Mouse (Mus musculus): ENCODE measurements around the gene Cd68. TPM values are rescaled to one million over a fixed set of nuclear protein-coding genes. Genes with fewer than 3 reads are reported as not detected.
"Not testable (repeated sequence)": the region's sequence is repeated elsewhere in the genome, so short reads cannot be mapped to it uniquely, and the experiment has no call there.

Gene Cd68
- polyA plus RNA-seq, 1 experiment from 2014 or later: 12.1 TPM

DNA sequence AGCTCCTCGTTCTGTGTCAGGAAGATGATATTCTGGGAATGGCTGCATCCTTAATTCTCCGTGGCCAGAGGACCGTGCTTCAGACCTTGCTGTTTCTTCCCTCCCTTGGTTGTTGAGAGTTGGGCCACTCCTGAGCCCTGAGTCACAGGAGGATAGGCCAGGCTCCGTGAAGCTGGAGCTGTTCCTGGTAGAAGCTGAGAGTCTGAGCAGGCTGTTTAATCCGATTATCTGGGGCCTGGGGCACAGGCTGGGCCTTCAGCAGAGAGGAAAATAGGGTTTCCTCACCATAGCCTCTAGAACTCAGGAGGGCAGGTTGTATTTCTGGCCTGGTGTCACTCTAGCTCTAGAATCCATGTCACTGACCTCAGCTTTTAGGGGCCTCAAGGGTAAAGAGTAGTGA is 12.6 kb downstream of the Cd68 start:
- Histone ChIP-seq H3K9me3 (ENCODE audit: low read depth, low read length) (no peaks in the 10 kb centered on the region), H3K4me1 (ENCODE audit: insufficient read depth) (no peaks in the 10 kb centered on the region), H3K4me3 (ENCODE audit: low read depth, low read length) (no peak overlapping the region), H3K27me3 (ENCODE audit: insufficient read depth, low read length) (no peaks in the 10 kb centered on the region), H3K4me2 (no peak overlapping the region), H3K9ac (no peak overlapping the region), H3K36me3 (ENCODE audit: insufficient read depth) (peaks cover 81% of the 10 kb centered on the region), H3K27ac (ENCODE audit: low read depth) (no peak overlapping the region)
- no peak for TF ChIP-seq CTCF (IDR thresholded peaks at IDR 0.05; ENCODE audit: low read depth)
- no peak for ATAC-seq (ENCODE audit: insufficient read depth)
- WGBS: 73% methylated on average over 5 of the region's 5 CpGs
- DNase-seq: no peak

DNA sequence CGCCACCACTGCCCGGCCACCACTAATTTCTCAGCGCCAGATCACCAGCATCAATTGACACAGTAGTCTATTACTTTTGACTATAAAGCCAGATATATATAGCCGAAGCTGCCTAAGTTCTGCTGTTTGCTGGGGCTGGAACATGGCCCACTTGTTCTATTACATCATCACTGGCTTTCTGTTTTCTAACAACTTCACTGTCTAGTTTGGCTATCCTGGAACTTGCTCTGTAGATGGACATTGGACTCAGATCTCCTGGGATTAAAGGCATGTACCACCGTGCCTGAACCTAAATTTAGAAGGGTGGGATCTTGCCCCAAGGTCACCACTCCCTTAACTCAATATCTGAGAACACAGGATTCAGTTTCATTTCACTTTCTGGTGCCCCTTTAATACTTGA is 20.1 kb downstream of the Cd68 start:
- DNase-seq: no peak
- H3K9me3 ChIP-seq (ENCODE audit: low read depth, low read length): no peaks in the 10 kb centered on the region
- no peak for TF ChIP-seq CTCF (IDR thresholded peaks at IDR 0.05; ENCODE audit: low read depth)
- ATAC-seq (ENCODE audit: insufficient read depth): no peak
- H3K4me2 ChIP-seq: no peak overlapping the region
- no peak overlapping the region for H3K27ac ChIP-seq (ENCODE audit: low read depth)
- no peaks in the 10 kb centered on the region for H3K27me3 ChIP-seq (ENCODE audit: insufficient read depth, low read length)
- H3K9ac ChIP-seq: no peak overlapping the region
- WGBS: 91% methylated on average over 5 of the region's 5 CpGs
- H3K4me1 ChIP-seq (ENCODE audit: insufficient read depth): no peaks in the 10 kb centered on the region
- no peak overlapping the region for H3K4me3 ChIP-seq (ENCODE audit: low read depth, low read length)
- peaks cover 98% of the 10 kb centered on the region for H3K36me3 ChIP-seq (ENCODE audit: insufficient read depth)

DNA sequence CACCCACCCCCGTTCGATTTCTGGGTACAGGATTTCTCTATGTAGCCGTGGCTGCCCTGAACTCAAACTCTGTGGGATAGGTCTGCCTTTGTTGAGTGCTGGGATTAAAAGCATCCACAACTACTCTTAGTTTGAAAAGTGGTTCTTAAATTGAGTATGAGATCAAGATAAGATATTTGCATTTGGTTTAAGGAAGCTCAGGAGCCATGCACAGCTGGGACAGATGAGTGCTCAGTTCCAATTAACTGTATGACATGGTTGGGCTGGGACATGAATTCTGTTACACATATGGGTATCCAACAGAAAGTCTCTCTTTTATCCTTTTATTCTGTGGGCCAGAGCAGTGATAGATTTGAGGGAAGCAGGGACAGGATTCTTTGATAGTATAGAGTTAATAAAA is 30.5 kb downstream of the Cd68 start:
- 66% methylated on average over 3 of the region's 3 CpGs for WGBS
- Histone ChIP-seq H3K9ac (peak overlapping the region; percentile 24; the same call in 1 of the 2 replicates), H3K4me1 (ENCODE audit: insufficient read depth) (peaks cover 11% of the 10 kb centered on the region), H3K9me3 (ENCODE audit: low read depth, low read length) (no peaks in the 10 kb centered on the region), H3K4me2 (peak overlapping the region; percentile 69), H3K27me3 (ENCODE audit: insufficient read depth, low read length) (no peaks in the 10 kb centered on the region), H3K36me3 (ENCODE audit: insufficient read depth) (peaks cover 30% of the 10 kb centered on the region), H3K4me3 (ENCODE audit: low read depth, low read length) (no peak overlapping the region), H3K27ac (ENCODE audit: low read depth) (no peak overlapping the region)
- DNase-seq (no peak), ATAC-seq (ENCODE audit: insufficient read depth) (no peak)
- TF ChIP-seq CTCF (IDR thresholded peaks at IDR 0.05; ENCODE audit: low read depth): no peak

DNA sequence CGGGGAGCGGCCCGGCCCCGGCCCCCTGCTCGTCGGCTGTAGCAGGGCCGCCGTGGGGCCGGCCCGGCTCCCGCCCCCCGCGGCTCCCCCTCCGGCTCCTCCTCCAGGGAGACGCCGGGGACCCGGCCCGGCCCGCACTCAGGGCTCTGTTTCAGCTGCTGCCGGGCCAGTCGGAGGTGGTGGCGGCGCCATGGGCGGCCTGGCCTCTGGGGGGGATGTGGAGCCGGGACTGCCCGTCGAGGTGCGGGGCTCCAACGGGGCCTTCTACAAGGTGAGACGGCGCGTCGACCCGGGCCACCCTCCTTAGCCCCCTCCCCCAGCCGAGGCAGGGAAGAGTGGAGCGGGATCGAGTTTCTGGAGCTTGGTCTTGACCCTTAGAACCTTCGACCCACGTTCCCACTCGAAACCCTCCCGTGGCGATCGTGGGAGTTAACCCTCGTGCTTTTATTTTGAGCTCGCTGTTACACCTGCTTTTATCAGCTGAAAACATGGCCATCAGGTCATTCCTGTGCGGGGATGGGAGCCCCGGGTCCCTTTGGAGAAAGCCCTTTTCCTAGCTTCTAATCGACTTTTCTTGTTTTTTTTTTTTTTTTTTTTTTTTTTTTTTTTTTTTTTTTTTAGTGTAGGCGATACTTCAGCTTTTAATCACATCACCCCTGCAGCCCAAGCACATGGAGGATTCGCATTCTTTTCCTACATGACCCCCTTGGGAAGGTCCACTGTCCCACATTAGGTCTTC is 32.7 kb downstream of the Cd68 start:
- Histone ChIP-seq H3K4me2 (peak overlapping the region; percentile 69), H3K4me3 (ENCODE audit: low read depth, low read length) (peak overlapping the region; percentile 93), H3K27ac (ENCODE audit: low read depth) (peak overlapping the region; percentile 97), H3K9ac (peak overlapping the region; percentile 94), H3K9me3 (ENCODE audit: low read depth, low read length) (no peaks in the 10 kb centered on the region), H3K36me3 (ENCODE audit: insufficient read depth) (peaks cover 12% of the 10 kb centered on the region; the same call in 1 of the 2 replicates), H3K4me1 (ENCODE audit: insufficient read depth) (peaks cover 11% of the 10 kb centered on the region), H3K27me3 (ENCODE audit: insufficient read depth, low read length) (no peaks in the 10 kb centered on the region)
- DNase-seq (no peak), ATAC-seq (ENCODE audit: insufficient read depth) (peak; percentile 71)
- under 1% methylated on average over 49 of the region's 50 CpGs for WGBS
- no peak for TF ChIP-seq CTCF (IDR thresholded peaks at IDR 0.05; ENCODE audit: low read depth)

DNA sequence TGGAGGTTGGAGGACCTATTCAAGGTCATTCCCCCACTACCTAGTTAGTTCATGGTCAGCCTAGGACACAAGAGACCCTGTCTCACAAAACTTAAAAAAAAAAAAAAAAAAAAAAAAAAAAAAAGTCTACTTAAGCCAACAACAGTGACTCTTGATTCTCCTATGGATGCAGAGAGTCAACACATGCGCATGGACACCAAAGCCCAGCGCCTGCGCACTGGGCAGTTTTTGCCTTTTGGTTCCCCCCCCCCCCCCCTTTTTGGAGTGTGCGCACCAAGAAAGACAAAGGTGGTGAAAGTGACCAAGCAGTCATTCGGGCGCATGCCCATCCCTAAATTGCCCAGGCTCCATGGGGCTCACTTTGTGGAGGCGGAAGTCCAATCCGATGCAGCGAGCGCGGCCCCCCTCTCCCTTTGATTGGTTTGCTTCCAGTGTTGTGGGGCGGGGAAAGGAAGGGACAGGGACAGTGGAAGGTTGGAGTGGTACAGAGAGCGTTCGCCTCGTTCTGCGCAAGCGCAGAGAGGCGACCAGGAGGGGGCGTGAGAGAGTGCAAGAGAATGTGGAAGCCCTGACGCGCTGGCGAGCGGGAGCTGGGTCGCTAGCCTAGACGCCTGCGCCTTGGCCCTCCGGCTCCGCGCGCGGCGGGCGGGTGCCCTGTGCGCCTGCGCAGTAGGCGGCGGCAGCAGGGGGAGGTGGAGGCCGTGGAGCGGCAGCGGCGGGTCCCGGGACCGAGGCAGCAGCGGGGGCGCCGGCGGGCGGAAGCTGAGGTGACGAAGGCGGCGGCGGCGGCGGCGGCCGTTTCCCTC is 33.5 kb downstream of the Cd68 start, which contains the start of gene Fxr2:
Fxr2 (plus strand) TSS at position 707 of the 806 bp plus-strand sequence.
- Histone ChIP-seq H3K4me2 (peak within 1 kb of the TSS; percentile 69), H3K27ac (ENCODE audit: low read depth) (peak within 1 kb of the TSS; percentile 97), H3K4me1 (ENCODE audit: insufficient read depth) (peaks cover 11% of the 10 kb centered on the region), H3K9ac (peak within 1 kb of the TSS; percentile 94), H3K9me3 (ENCODE audit: low read depth, low read length) (no peaks in the 10 kb centered on the region), H3K36me3 (ENCODE audit: insufficient read depth) (peaks cover 5% of the 10 kb centered on the region; the same call in 1 of the 2 replicates), H3K27me3 (ENCODE audit: insufficient read depth, low read length) (no peaks in the 10 kb centered on the region), H3K4me3 (ENCODE audit: low read depth, low read length) (peak within 1 kb of the TSS; percentile 93)
- 0% methylated on average over 56 of the region's 56 CpGs for WGBS
- TF ChIP-seq CTCF (IDR thresholded peaks at IDR 0.05; ENCODE audit: low read depth): peak; percentile 85
- ATAC-seq (ENCODE audit: insufficient read depth) (peak; percentile 99), DNase-seq (peak; percentile 100)

DNA sequence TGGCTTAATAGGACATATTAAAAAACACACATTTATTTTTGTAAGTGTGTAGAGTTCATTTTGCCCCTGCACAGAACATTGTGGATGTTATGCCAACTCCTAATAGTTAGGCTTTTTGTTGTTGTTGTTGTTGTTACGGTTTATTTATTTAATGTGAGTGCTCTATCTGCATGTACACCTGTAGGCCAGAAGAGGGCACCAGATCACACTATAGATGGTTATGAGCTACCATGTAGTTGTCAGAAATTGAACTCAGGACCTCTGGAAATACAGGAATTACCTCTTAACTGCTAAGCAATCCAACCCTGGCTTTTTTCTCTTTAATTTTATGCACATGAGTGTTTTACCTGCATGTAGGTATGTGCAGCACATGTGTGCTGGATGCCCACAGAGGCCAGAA is 36.2 kb downstream of the Cd68 start:
- H3K36me3 ChIP-seq (ENCODE audit: insufficient read depth): no peaks in the 10 kb centered on the region
- no peak overlapping the region for H3K4me2 ChIP-seq
- DNase-seq (peak; percentile 45), ATAC-seq (ENCODE audit: insufficient read depth) (no peak)
- no peak overlapping the region for H3K4me3 ChIP-seq (ENCODE audit: low read depth, low read length)
- H3K9me3 ChIP-seq (ENCODE audit: low read depth, low read length): no peaks in the 10 kb centered on the region
- 62% methylated on average over 1 of the region's 1 CpGs for WGBS
- peaks cover 8% of the 10 kb centered on the region for H3K4me1 ChIP-seq (ENCODE audit: insufficient read depth)
- H3K27me3 ChIP-seq (ENCODE audit: insufficient read depth, low read length): no peaks in the 10 kb centered on the region
- H3K9ac ChIP-seq: no peak overlapping the region
- no peak overlapping the region for H3K27ac ChIP-seq (ENCODE audit: low read depth)
- peak; percentile 59 for TF ChIP-seq CTCF (IDR thresholded peaks at IDR 0.05; ENCODE audit: low read depth)

DNA sequence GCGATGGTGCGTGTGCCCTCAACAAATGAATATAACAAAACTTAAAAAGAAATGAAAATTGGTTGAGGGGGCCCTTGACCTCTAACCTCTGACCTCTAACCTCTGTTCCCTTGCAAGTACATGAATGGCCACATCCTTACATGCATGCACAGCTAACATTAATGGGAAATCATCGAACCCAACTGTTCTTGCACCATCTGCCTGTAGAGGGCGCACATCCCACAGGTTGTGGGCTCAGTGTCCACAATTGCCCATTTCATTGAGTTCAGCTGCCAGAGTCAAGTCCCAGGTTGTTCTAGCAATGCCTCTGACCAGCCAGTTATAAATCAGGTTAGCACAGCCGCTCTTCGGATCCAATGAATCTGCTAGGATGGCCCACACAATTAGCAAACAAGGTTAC is 37.7 kb downstream of the Cd68 start:
- ATAC-seq (ENCODE audit: insufficient read depth): no peak
- H3K9ac ChIP-seq: no peak overlapping the region
- 34% methylated on average over 6 of the region's 6 CpGs for WGBS
- H3K4me2 ChIP-seq: no peak overlapping the region
- no peaks in the 10 kb centered on the region for H3K4me1 ChIP-seq (ENCODE audit: insufficient read depth)
- no peaks in the 10 kb centered on the region for H3K27me3 ChIP-seq (ENCODE audit: insufficient read depth, low read length)
- peak; percentile 93 for DNase-seq
- no peaks in the 10 kb centered on the region for H3K36me3 ChIP-seq (ENCODE audit: insufficient read depth)
- TF ChIP-seq CTCF (IDR thresholded peaks at IDR 0.05; ENCODE audit: low read depth): peak; percentile 97
- no peak overlapping the region for H3K4me3 ChIP-seq (ENCODE audit: low read depth, low read length)
- no peaks in the 10 kb centered on the region for H3K9me3 ChIP-seq (ENCODE audit: low read depth, low read length)
- no peak overlapping the region for H3K27ac ChIP-seq (ENCODE audit: low read depth)

DNA sequence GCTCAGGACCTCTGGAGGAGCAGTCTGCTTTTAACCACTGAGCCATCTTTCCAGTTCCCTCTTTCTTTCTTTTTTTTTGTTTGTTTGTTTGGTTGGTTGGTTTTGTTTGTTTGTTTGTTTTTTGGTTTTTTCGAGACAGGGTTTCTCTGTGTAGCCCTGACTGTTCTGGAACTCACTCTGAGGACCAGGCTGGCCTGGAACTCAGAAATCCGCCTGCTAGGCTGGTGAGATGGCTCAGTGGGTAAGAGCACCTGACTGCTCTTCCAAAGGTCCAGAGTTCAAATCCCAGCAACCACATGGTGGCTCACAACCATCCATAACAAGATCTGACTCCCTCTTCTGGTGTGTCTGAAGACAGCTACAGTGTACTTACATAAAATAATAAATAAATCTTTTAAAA is 41.6 kb downstream of the Cd68 start:
- H3K27me3 ChIP-seq (ENCODE audit: insufficient read depth, low read length); ATAC-seq (ENCODE audit: insufficient read depth); H3K36me3 ChIP-seq (ENCODE audit: insufficient read depth); H3K4me1 ChIP-seq (ENCODE audit: insufficient read depth); H3K9me3 ChIP-seq (ENCODE audit: low read depth, low read length); DNase-seq; H3K27ac ChIP-seq (ENCODE audit: low read depth); H3K4me3 ChIP-seq (ENCODE audit: low read depth, low read length); H3K9ac ChIP-seq; H3K4me2 ChIP-seq: not testable (repeated sequence)
- WGBS: 79% methylated on average over 2 of the region's 2 CpGs

Data from lung, embryonic 14.5 days (tissue).